In the genomic region with DNA sequence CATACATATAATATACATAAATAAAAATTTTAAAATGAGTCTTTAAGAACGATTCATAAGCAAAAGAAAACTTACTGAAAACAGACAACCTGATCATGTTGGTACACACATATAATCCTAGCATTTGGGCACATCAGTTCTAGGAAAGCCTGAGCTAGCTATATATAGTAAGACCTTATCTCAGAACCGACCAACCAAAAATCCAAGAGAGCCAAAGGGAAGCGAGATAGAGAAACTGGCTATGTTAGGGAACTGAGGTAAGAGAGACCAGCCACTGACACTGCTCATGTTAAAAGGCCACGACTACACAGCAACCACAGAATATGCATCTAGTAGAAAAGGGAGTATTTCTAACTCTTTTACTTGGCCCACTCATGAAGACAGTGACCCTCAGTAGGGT, we compare ENCODE assay signal across 12 mouse cellular contexts.
"Had no signal": no experiment of that assay in that cellular context is flagged by ENCODE, and none has a peak within 500 bp of the region (broad histone marks: within the 10 kb centered on the region; RNA-seq: fewer than 3 reads in every experiment).

No protein-coding gene starts in this region.

- H3K4me2 ChIP-seq: kidney, embryonic 15.5 days; limb, embryonic 12.5 days; lung, embryonic 15.5 days; midbrain, embryonic 11.5 days; midbrain, embryonic 15.5 days; neural tube, embryonic 12.5 days had no signal

- H3K27ac ChIP-seq: kidney, embryonic 15.5 days; limb, embryonic 12.5 days; lung, embryonic 15.5 days; macrophage; midbrain, embryonic 15.5 days; neural tube, embryonic 12.5 days; stomach, postnatal 0 days had no signal

- DNase-seq: kidney, postnatal 14 days; lung, postnatal 14 days; thymus, postnatal 4 days had no signal

- H3K4me3 ChIP-seq: kidney, embryonic 15.5 days; limb, embryonic 12.5 days; lung, embryonic 15.5 days; megakaryocyte, embryonic 14.5 days; midbrain, embryonic 15.5 days; neural tube, embryonic 12.5 days had no signal

- H3K27me3 ChIP-seq: kidney, embryonic 15.5 days; limb, embryonic 12.5 days; lung, embryonic 15.5 days; megakaryocyte, embryonic 14.5 days; midbrain, embryonic 15.5 days; neural tube, embryonic 12.5 days had no signal

- ATAC-seq: midbrain, embryonic 15.5 days had no signal

- H3K9me3 ChIP-seq: kidney, embryonic 15.5 days; limb, embryonic 12.5 days; lung, embryonic 15.5 days; megakaryocyte, embryonic 14.5 days; midbrain, embryonic 15.5 days; neural tube, embryonic 12.5 days had no signal

- H3K9ac ChIP-seq: kidney, embryonic 15.5 days; limb, embryonic 12.5 days; lung, embryonic 15.5 days; midbrain, embryonic 15.5 days; neural tube, embryonic 12.5 days had no signal
